Mouse (Mus musculus): Measurements from ENCODE around the gene Rassf7. TPM values are rescaled to one million over a fixed set of nuclear protein-coding genes. Genes with fewer than 3 reads are reported as not detected.

Rassf7 gene
- polyA plus RNA-seq (2014; fragmentation: Nextera tagmentation; extraction: Ambion mirVana), result 33.5 and 38.3 TPM in 2 replicates

- peaks cover 13% of the 10 kb centered on the region for H3K4me1 ChIP-seq (ENCODE audit: control insufficient read depth, insufficient read depth, low read length)
- H3K27me3 ChIP-seq (ENCODE audit: control insufficient read depth, insufficient read depth, low read length), result no peaks in the 10 kb centered on the region
- H3K4me3 ChIP-seq (ENCODE audit: low read depth, low read length), result peak within 1 kb of the TSS; percentile 72
- peak within 1 kb of the TSS; percentile 82 for H3K9ac ChIP-seq (ENCODE audit: low read length)
- under 1% methylated on average over 41 of the region's 41 CpGs for WGBS
- H3K36me3 ChIP-seq (ENCODE audit: control insufficient read depth, insufficient read depth, low read length), result 0 out of 2 replicates have a peak, but pooled peaks cover 2% of the 10 kb centered on the region
- DNase-seq (ENCODE audit: low spot score, missing footprints) (peak; percentile 99), ATAC-seq (ENCODE audit: low FRiP score) (peak; percentile 96)
- no peaks in the 10 kb centered on the region for H3K9me3 ChIP-seq (ENCODE audit: control insufficient read depth, low read length)
- H3K27ac ChIP-seq (ENCODE audit: low read depth, low read length), result peak within 1 kb of the TSS; percentile 94
- H3K4me2 ChIP-seq, result peak within 1 kb of the TSS; percentile 73
Measured at GRCm38 (mm10) chr7:141215101-141215879, at the start of gene Rassf7. Rassf7 (plus strand) TSS chr7:141215860.

DNA sequence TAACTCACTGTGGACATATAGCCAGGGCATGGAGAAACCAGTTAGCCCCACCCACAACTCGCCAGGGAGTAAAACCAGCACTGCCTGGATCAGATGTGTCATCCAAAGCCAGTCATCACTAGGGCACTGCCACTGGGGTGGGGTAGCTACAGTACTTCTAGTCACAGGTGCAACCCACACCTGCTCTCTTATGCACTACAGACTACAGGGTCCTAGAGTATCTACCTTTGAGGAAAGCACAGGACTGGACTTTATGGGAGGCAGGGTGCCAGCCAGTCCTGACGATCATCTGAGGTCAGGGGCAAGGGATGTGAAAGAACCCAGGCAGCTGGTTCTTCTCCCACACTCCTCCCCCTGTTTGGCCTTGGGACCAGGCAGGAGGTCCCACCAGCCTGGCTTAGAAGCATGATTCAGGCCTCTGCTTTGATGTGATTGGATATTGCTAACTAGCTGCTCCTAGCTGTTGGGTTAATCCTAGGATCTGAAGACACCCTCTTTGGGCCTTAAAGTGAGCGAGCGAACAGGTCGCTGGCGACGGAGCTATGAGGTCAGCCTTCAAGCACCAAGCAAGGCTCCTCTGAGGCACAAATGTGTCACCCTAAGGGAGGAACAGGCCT is 47.7 kb upstream of the Rassf7 start:
- H3K36me3 ChIP-seq (ENCODE audit: control insufficient read depth, insufficient read depth, low read length), result no peaks in the 10 kb centered on the region
- no peaks in the 10 kb centered on the region for H3K27me3 ChIP-seq (ENCODE audit: control insufficient read depth, insufficient read depth, low read length)
- H3K4me1 ChIP-seq (ENCODE audit: control insufficient read depth, insufficient read depth, low read length), result peaks cover 9% of the 10 kb centered on the region
- peak overlapping the region; percentile 29 for H3K4me3 ChIP-seq (ENCODE audit: low read depth, low read length)
- peak; percentile 91 for DNase-seq (ENCODE audit: low spot score, missing footprints)
- peak overlapping the region; percentile 52 for H3K4me2 ChIP-seq
- H3K9me3 ChIP-seq (ENCODE audit: control insufficient read depth, low read length), result no peaks in the 10 kb centered on the region
- WGBS, result 19% methylated on average over 7 of the region's 7 CpGs
- H3K27ac ChIP-seq (ENCODE audit: low read depth, low read length), result no peak overlapping the region
- H3K9ac ChIP-seq (ENCODE audit: low read length), result peak overlapping the region; percentile 67
- ATAC-seq (ENCODE audit: low FRiP score), result no peak

GRCm38 (mm10) chr7:141168518-141168953 is 47.1 kb upstream of the Rassf7 start:
- no peaks in the 10 kb centered on the region for H3K9me3 ChIP-seq (ENCODE audit: control insufficient read depth, low read length)
- no peak overlapping the region for H3K27ac ChIP-seq (ENCODE audit: low read depth, low read length)
- H3K27me3 ChIP-seq (ENCODE audit: control insufficient read depth, insufficient read depth, low read length), result no peaks in the 10 kb centered on the region
- ATAC-seq (ENCODE audit: low FRiP score), result no peak
- H3K36me3 ChIP-seq (ENCODE audit: control insufficient read depth, insufficient read depth, low read length), result no peaks in the 10 kb centered on the region
- peaks cover 13% of the 10 kb centered on the region for H3K4me1 ChIP-seq (ENCODE audit: control insufficient read depth, insufficient read depth, low read length)
- peak overlapping the region; percentile 52 for H3K4me2 ChIP-seq
- 2% methylated on average over 22 of the region's 22 CpGs for WGBS
- H3K4me3 ChIP-seq (ENCODE audit: low read depth, low read length), result peak overlapping the region; percentile 29
- peak overlapping the region; percentile 67 for H3K9ac ChIP-seq (ENCODE audit: low read length)
- DNase-seq (ENCODE audit: low spot score, missing footprints), result peak; percentile 84

DNA sequence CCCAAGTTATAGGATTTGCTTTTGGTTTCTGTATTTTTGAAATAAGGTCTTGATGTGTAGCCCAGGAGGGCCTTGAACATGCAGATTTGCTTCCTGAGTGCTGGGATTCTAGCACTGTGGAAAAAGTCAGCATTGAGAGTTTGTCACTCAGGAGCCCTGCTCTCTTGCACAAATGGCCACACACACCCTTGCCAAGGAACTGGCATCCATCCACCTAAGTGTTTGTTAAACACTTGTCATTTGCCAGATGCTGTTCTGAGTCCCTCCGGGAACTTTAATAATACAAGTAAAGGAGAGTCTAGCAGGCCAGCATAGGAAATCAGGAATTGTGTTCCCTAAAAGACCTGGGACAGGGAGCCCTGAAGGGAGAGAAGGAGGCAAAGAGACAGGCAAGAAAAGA is 46.4 kb upstream of the Rassf7 start:
- H3K27ac ChIP-seq (ENCODE audit: low read depth, low read length), result no peak overlapping the region
- no peaks in the 10 kb centered on the region for H3K27me3 ChIP-seq (ENCODE audit: control insufficient read depth, insufficient read depth, low read length)
- H3K36me3 ChIP-seq (ENCODE audit: control insufficient read depth, insufficient read depth, low read length), result no peaks in the 10 kb centered on the region
- peaks cover 13% of the 10 kb centered on the region for H3K4me1 ChIP-seq (ENCODE audit: control insufficient read depth, insufficient read depth, low read length)
- no peak overlapping the region for H3K4me3 ChIP-seq (ENCODE audit: low read depth, low read length)
- no peak overlapping the region for H3K4me2 ChIP-seq
- no peak overlapping the region for H3K9ac ChIP-seq (ENCODE audit: low read length)
- no peak for DNase-seq (ENCODE audit: low spot score, missing footprints)
- ATAC-seq (ENCODE audit: low FRiP score), result no peak
- no peaks in the 10 kb centered on the region for H3K9me3 ChIP-seq (ENCODE audit: control insufficient read depth, low read length)
- WGBS, result 97% methylated on average over 1 of the region's 1 CpGs

GRCm38 (mm10) chr7:141169866-141170265 is 45.8 kb upstream of the Rassf7 start:
- ATAC-seq (ENCODE audit: low FRiP score), result no peak
- no peaks in the 10 kb centered on the region for H3K27me3 ChIP-seq (ENCODE audit: control insufficient read depth, insufficient read depth, low read length)

GRCm38 (mm10) chr7:141172116-141173006 is 43.3 kb upstream of the Rassf7 start, which contains the start of gene Rnh1:
Rnh1 (minus strand) TSS chr7:141172857.
- H3K9ac ChIP-seq (ENCODE audit: low read length), result peak within 1 kb of the TSS; percentile 75
- 4% methylated on average over 54 of the region's 55 CpGs for WGBS

More at GRCm38 (mm10) chr7:141169866-141170265, 45.8 kb upstream of the Rassf7 start:
- H3K36me3 ChIP-seq (ENCODE audit: control insufficient read depth, insufficient read depth, low read length), result no peaks in the 10 kb centered on the region
- no peak overlapping the region for H3K27ac ChIP-seq (ENCODE audit: low read depth, low read length)
- H3K4me1 ChIP-seq (ENCODE audit: control insufficient read depth, insufficient read depth, low read length), result peaks cover 13% of the 10 kb centered on the region
- H3K9me3 ChIP-seq (ENCODE audit: control insufficient read depth, low read length), result no peaks in the 10 kb centered on the region
- DNase-seq (ENCODE audit: low spot score, missing footprints), result no peak
- H3K4me3 ChIP-seq (ENCODE audit: low read depth, low read length), result no peak overlapping the region
- no peak overlapping the region for H3K4me2 ChIP-seq
- H3K9ac ChIP-seq (ENCODE audit: low read length), result no peak overlapping the region

GRCm38 (mm10) chr7:141173323-141173850 is 42.3 kb upstream of the Rassf7 start:
- 89% methylated on average over 5 of the region's 5 CpGs for WGBS
- ATAC-seq (ENCODE audit: low FRiP score), result no peak
- H3K27ac ChIP-seq (ENCODE audit: low read depth, low read length), result no peak overlapping the region; the same call in 1 of the 2 replicates

More at GRCm38 (mm10) chr7:141172116-141173006, 43.3 kb upstream of the Rassf7 start, which contains the start of gene Rnh1:
- Histone ChIP-seq H3K9me3 (ENCODE audit: control insufficient read depth, low read length) (no peaks in the 10 kb centered on the region), H3K27ac (ENCODE audit: low read depth, low read length) (peak within 1 kb of the TSS; percentile 82), H3K4me2 (peak within 1 kb of the TSS; percentile 67), H3K4me3 (ENCODE audit: low read depth, low read length) (peak within 1 kb of the TSS; percentile 43), H3K4me1 (ENCODE audit: control insufficient read depth, insufficient read depth, low read length) (peaks cover 13% of the 10 kb centered on the region), H3K27me3 (ENCODE audit: control insufficient read depth, insufficient read depth, low read length) (no peaks in the 10 kb centered on the region), H3K36me3 (ENCODE audit: control insufficient read depth, insufficient read depth, low read length) (no peaks in the 10 kb centered on the region)
- ATAC-seq (ENCODE audit: low FRiP score) (peak; percentile 98), DNase-seq (ENCODE audit: low spot score, missing footprints) (peak; percentile 99)

GRCm38 (mm10) chr7:141175068-141175467 is 40.6 kb upstream of the Rassf7 start:
- no peaks in the 10 kb centered on the region for H3K36me3 ChIP-seq (ENCODE audit: control insufficient read depth, insufficient read depth, low read length)
- 81% methylated on average over 4 of the region's 4 CpGs for WGBS
- no peaks in the 10 kb centered on the region for H3K27me3 ChIP-seq (ENCODE audit: control insufficient read depth, insufficient read depth, low read length)
- H3K9me3 ChIP-seq (ENCODE audit: control insufficient read depth, low read length), result no peaks in the 10 kb centered on the region
- no peak overlapping the region for H3K9ac ChIP-seq (ENCODE audit: low read length)
- H3K4me2 ChIP-seq, result no peak overlapping the region
- DNase-seq (ENCODE audit: low spot score, missing footprints), result no peak
- peaks cover 8% of the 10 kb centered on the region for H3K4me1 ChIP-seq (ENCODE audit: control insufficient read depth, insufficient read depth, low read length)
- no peak overlapping the region for H3K4me3 ChIP-seq (ENCODE audit: low read depth, low read length)
- H3K27ac ChIP-seq (ENCODE audit: low read depth, low read length), result no peak overlapping the region
- ATAC-seq (ENCODE audit: low FRiP score), result no peak

More at GRCm38 (mm10) chr7:141173323-141173850, 42.3 kb upstream of the Rassf7 start:
- Histone ChIP-seq H3K4me1 (ENCODE audit: control insufficient read depth, insufficient read depth, low read length) (peaks cover 8% of the 10 kb centered on the region), H3K9me3 (ENCODE audit: control insufficient read depth, low read length) (no peaks in the 10 kb centered on the region), H3K27me3 (ENCODE audit: control insufficient read depth, insufficient read depth, low read length) (no peaks in the 10 kb centered on the region), H3K9ac (ENCODE audit: low read length) (peak overlapping the region; percentile 75), H3K4me2 (peak overlapping the region; percentile 67), H3K36me3 (ENCODE audit: control insufficient read depth, insufficient read depth, low read length) (no peaks in the 10 kb centered on the region), H3K4me3 (ENCODE audit: low read depth, low read length) (peak overlapping the region; percentile 43; the same call in 1 of the 2 replicates)
- DNase-seq (ENCODE audit: low spot score, missing footprints), result peak; percentile 85
